Mouse (Mus musculus) lung, adult 2 months (tissue): ENCODE results near the gene Asic2. TPM values are rescaled to one million over a fixed set of nuclear protein-coding genes. Genes with fewer than 3 reads are reported as not detected.

Experiments used
- DNase-seq: peaks from one replicate; pipeline ENCODE4 v3.0.0; 2022
- H3K4me1 ChIP-seq: fragments of 200-500 bp; 2 replicates; pipeline ENCODE4 v1.6.1; 2011; ENCODE audit warnings: low read length; ENCODE audit not compliant: control insufficient read depth, insufficient read depth
- H3K4me3 ChIP-seq: fragments of 200-500 bp; replicated peaks from 2 replicates; pipeline ENCODE3; 2011; ENCODE audit warnings: low read depth, mild to moderate bottlenecking, control low read depth, low read length; ENCODE audit errors: extremely low read depth
- CTCF ChIP-seq: fragments of 200-500 bp; IDR thresholded peaks from 2 replicates; pipeline ENCODE4 v1.5.1; 2011; ENCODE audit warnings: mild to moderate bottlenecking, low read length, control low read depth; ENCODE audit not compliant: insufficient read depth
- POLR2A ChIP-seq: fragments of 200-500 bp; IDR thresholded peaks from 2 replicates; pipeline ENCODE4 v1.6.1; 2011; ENCODE audit warnings: low read depth, mild to moderate bottlenecking, control low read depth, low read length, borderline replicate concordance; ENCODE audit errors: extremely low read depth
- WGBS: fragments of 180-500 bp; shearing (Covaris S2); methylation state at CpG from one replicate; pipeline ENCODE4 v1.1.7; 2018; 5-methylcytosine and 5-hydroxymethylcytosine counted together
- polyA plus RNA-seq: library from polyadenylated mRNA; depleted of rRNA; stranded (reverse); fragments of >200 nt; gene quantifications from 2 replicates; pipeline ENCODE4 v1.2.3, GENCODE M21; 2012; rRNA removed

The Asic2 gene
- polyA plus RNA-seq, 1 experiment, result 0.04 TPM

GRCm38 (mm10) chr11:80835841-80836240 lies 1132.4 kb downstream of the Asic2 start:
- H3K4me3 ChIP-seq, result no peak overlapping the region
- 49% methylated on average over 4 of the region's 4 CpGs for WGBS
- TF ChIP-seq CTCF, result no peak
- TF ChIP-seq POLR2A, result no peak
- no peak for DNase-seq
- H3K4me1 ChIP-seq, result no peaks in the 10 kb centered on the region

GRCm38 (mm10) chr11:80835395-80835794 lies 1132.9 kb downstream of the Asic2 start:
- 65% methylated on average over 2 of the region's 2 CpGs for WGBS

More at GRCm38 (mm10) chr11:80835395-80835794, 1132.9 kb downstream of the Asic2 start:
- no peak for TF ChIP-seq POLR2A
- no peak overlapping the region for H3K4me3 ChIP-seq
- H3K4me1 ChIP-seq, result no peaks in the 10 kb centered on the region
- DNase-seq, result no peak

Other genes with a start within 250 kb of the Asic2 start
- gene 5530401A14Rik, start 107.8 kb downstream of the Asic2 start, polyA plus RNA-seq, result not detected in 2 replicates
- gene Ccl2, start 67.1 kb upstream of the Asic2 start, polyA plus RNA-seq, result 1.9 and 2.5 TPM in 2 replicates
- not detected in 2 replicates for gene Gm17268, start 70.1 kb upstream of the Asic2 start, polyA plus RNA-seq
- 0.51 and 0.58 TPM in 2 replicates for gene Ccl7, start 77.3 kb upstream of the Asic2 start, polyA plus RNA-seq
- 6.9 and 7.6 TPM in 2 replicates for gene Ccl11, start 89.4 kb upstream of the Asic2 start, polyA plus RNA-seq
- 0.93 and 2.9 TPM in 2 replicates for gene Ccl12, start 133.4 kb upstream of the Asic2 start, polyA plus RNA-seq
- 2.1 and 2.7 TPM in 2 replicates for gene Ccl8, start 146.7 kb upstream of the Asic2 start, polyA plus RNA-seq